Mouse (Mus musculus): Measurements from ENCODE around the gene Aqp2. TPM values are rescaled to one million over a fixed set of nuclear protein-coding genes. Genes with fewer than 3 reads are reported as not detected.
A peak's percentile ranks its signal among the peaks of the same experiment; 100 is the strongest.

Aqp2 gene
- polyA plus RNA-seq, 1 experiment, result 0.20 TPM

GRCm38 (mm10) chr15:99614753-99615152, 35.9 kb downstream of the Aqp2 start:
- peak in 1 of 2 experiments; percentile 47 for DNase-seq (ENCODE audit: extremely low spot score in 1 of 2, low spot score in 1 of 2)

DNA sequence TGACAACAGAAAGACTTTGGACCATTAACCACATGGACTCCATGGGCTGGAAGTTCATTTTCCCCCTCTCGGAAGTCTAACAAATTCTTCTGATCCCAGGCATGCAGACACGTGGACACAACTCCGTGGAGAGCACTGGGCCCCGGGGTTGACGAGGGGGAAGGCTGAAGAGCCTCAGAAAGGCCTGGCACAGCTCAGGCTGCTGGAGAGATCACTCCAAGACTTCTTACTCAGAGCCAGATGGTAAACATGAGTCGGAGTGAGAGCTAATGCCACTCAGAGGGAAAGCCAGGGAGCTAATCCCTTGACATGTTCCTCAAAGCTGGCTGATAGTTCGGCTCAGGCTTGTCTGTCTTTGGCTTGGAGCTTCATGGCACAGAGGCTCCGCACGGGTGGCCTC, 36.4 kb downstream of the Aqp2 start:
- DNase-seq (ENCODE audit: extremely low spot score in 1 of 2, low spot score in 1 of 2), result no peak

DNA sequence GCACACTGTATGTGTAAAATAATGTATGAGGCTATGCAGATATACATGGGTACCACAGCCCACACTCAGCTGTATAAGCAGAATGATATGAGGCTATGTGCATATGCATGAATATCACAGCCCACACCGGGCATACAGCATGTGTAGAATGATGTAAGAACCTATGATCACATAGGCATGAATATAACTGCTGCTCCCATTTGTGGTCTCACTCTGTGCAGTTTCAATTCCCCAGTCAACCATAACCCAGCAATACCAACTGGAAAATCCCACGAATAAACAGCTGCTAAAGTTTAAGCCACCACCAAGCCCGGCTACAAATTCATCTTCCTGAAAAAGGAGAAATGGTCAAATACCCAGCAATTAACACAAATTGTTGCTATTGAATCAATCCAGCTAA, 39.7 kb downstream of the Aqp2 start:
- DNase-seq (ENCODE audit: extremely low spot score in 1 of 2, low spot score in 1 of 2), result no peak

DNA sequence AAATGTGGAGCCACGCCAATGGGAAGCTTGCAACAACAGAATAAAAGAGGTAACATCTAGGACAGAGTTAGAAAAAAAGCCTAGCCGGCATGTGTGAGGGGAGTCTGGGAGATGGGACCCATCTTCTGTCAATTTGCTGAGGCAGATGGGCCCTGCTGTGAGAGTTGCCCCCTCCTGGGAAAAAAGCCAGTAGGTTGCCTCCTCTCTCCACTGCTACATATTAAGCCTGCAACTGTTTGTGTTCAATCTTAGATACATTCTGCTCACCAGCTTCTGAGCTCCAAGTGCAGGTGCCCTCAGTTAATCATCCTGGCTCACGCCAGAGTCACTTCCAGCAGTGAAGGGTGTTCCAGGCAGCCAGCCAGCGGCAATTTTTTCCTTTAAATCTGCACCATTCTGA, 41.0 kb downstream of the Aqp2 start:
- no peak for DNase-seq (ENCODE audit: extremely low spot score in 1 of 2, low spot score in 1 of 2)

DNA sequence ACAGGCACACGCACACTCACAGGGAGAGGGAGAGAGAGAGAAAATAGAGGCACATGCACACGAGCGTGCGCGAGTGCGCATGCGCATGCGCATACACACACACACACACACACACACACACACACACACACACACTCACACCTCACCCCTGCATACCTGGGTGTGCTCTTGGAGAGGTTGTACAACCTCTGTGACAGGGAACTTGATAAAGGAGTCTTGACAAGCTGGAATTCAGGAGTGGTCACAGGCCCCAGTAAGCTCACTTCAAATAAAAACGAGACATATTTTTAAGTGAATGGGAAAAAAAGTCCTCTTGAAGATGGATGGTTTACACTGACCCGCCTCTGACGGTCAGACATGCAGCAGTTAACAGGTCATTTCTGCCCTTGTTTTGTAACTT, 43.2 kb downstream of the Aqp2 start:
- no peak for DNase-seq (ENCODE audit: extremely low spot score in 1 of 2, low spot score in 1 of 2)

- DNase-seq (ENCODE audit: extremely low spot score in 1 of 2, low spot score in 1 of 2), result no peak
These were observed 52.8 kb downstream of the Aqp2 start for GRCm38 (mm10) chr15:99631618-99632017.

Other genes starting within 250 kb of the Aqp2 start
- gene Fmnl3, start 208.6 kb upstream of the Aqp2 start, polyA plus RNA-seq (2012; rRNA removed), result 18.5 and 19.9 TPM in 2 replicates
- 365 and 368 TPM in 2 replicates for gene Tmbim6, start 186.2 kb upstream of the Aqp2 start, polyA plus RNA-seq (2012; rRNA removed)
- 14.4 and 14.6 TPM in 2 replicates for gene Nckap5l, start 121.3 kb upstream of the Aqp2 start, polyA plus RNA-seq (2012; rRNA removed)
- gene Bcdin3d, start 104.3 kb upstream of the Aqp2 start, polyA plus RNA-seq (2012; rRNA removed), result 5.7 and 6.8 TPM in 2 replicates
- 161 and 168 TPM in 2 replicates for gene Faim2, start 50.9 kb upstream of the Aqp2 start, polyA plus RNA-seq (2012; rRNA removed)
- gene Aqp5, start 11.7 kb downstream of the Aqp2 start, polyA plus RNA-seq (2012; rRNA removed), result 1.2 and 1.5 TPM in 2 replicates
- gene Aqp6, start 22.3 kb downstream of the Aqp2 start, polyA plus RNA-seq (2012; rRNA removed), result 0.56 and 0.84 TPM in 2 replicates
- gene Racgap1, start 72.6 kb downstream of the Aqp2 start, polyA plus RNA-seq (2012; rRNA removed), result 11.8 and 13.8 TPM in 2 replicates
- gene Asic1, start 91.3 kb downstream of the Aqp2 start, polyA plus RNA-seq (2012; rRNA removed), result 78.1 and 80.7 TPM in 2 replicates
- gene Smarcd1, start 123.1 kb downstream of the Aqp2 start, polyA plus RNA-seq (2012; rRNA removed), result 189 and 197 TPM in 2 replicates
- gene Gm17349, start 126.4 kb downstream of the Aqp2 start, polyA plus RNA-seq (2012; rRNA removed), result 1.00 TPM in 1 of 2 replicates, not detected in the other
- 52.2 and 56.5 TPM in 2 replicates for gene Gpd1, start 138.5 kb downstream of the Aqp2 start, polyA plus RNA-seq (2012; rRNA removed)
- 218 and 238 TPM in 2 replicates for gene Cox14, start 146.6 kb downstream of the Aqp2 start, polyA plus RNA-seq (2012; rRNA removed)
- gene Cers5, start 193.8 kb downstream of the Aqp2 start, polyA plus RNA-seq (2012; rRNA removed), result 45.7 and 48.0 TPM in 2 replicates